Mouse (Mus musculus): ENCODE measurements around the gene Hspe1. TPM values are rescaled to one million over a fixed set of nuclear protein-coding genes. Genes with fewer than 3 reads are reported as not detected.
"Not testable (repeated sequence)": the region's sequence is repeated elsewhere in the genome, so short reads cannot be mapped to it uniquely, and the experiment has no call there.

The Hspe1 gene
- total RNA-seq (2022): 1,000 to 10,000 TPM in 1 of 4 experiments, 100 to 1,000 TPM in 3; 299 to 1,036 (median 606) TPM

GRCm38 (mm10) chr1:55087932-55088610 lies at the start of gene Hspe1, which contains the start of gene Hspd1:
Gene Hspe1, plus strand, starts transcription at chr1:55088132.
Gene Hspd1, minus strand, starts transcription at chr1:55088243.
- peak; percentile 98 for DNase-seq

- DNase-seq: no peak
Observed at GRCm38 (mm10) chr1:55039944-55040343, 48.0 kb upstream of the Hspe1 start.

GRCm38 (mm10) chr1:55041691-55042090 lies 46.2 kb upstream of the Hspe1 start:
- DNase-seq: no peak

GRCm38 (mm10) chr1:55042246-55042645 lies 45.7 kb upstream of the Hspe1 start:
- DNase-seq: no peak

GRCm38 (mm10) chr1:55043164-55043563 lies 44.8 kb upstream of the Hspe1 start:
- DNase-seq: no peak

- DNase-seq: no peak
Observed at GRCm38 (mm10) chr1:55048841-55049587, 38.9 kb upstream of the Hspe1 start.

- DNase-seq: no peak
Observed at GRCm38 (mm10) chr1:55051671-55052070, 36.3 kb upstream of the Hspe1 start.

GRCm38 (mm10) chr1:55052355-55052953 lies 35.5 kb upstream of the Hspe1 start, which contains the start of gene Coq10b:
Gene Coq10b, plus strand, starts transcription at chr1:55052770.
- DNase-seq: peak; percentile 100

GRCm38 (mm10) chr1:55053005-55053404 lies 34.9 kb upstream of the Hspe1 start:
- peak; percentile 82 for DNase-seq

GRCm38 (mm10) chr1:55053596-55053995 lies 34.3 kb upstream of the Hspe1 start:
- no peak for DNase-seq

- no peak for DNase-seq
Observed at GRCm38 (mm10) chr1:55055322-55056115, 32.4 kb upstream of the Hspe1 start.

GRCm38 (mm10) chr1:55058383-55058782 lies 29.5 kb upstream of the Hspe1 start:
- DNase-seq: not testable (repeated sequence)

GRCm38 (mm10) chr1:55061099-55061498 lies 26.8 kb upstream of the Hspe1 start:
- DNase-seq: no peak

- DNase-seq: no peak
Observed at GRCm38 (mm10) chr1:55061772-55062171, 26.2 kb upstream of the Hspe1 start.

GRCm38 (mm10) chr1:55072328-55072727 lies 15.6 kb upstream of the Hspe1 start:
- DNase-seq: not testable (repeated sequence)

- no peak for DNase-seq
Observed at GRCm38 (mm10) chr1:55074757-55075156, 13.2 kb upstream of the Hspe1 start.

GRCm38 (mm10) chr1:55075652-55076394 lies 12.1 kb upstream of the Hspe1 start:
- no peak for DNase-seq

GRCm38 (mm10) chr1:55076395-55076743 lies 11.6 kb upstream of the Hspe1 start:
- DNase-seq: no peak

GRCm38 (mm10) chr1:55076849-55077516 lies 10.9 kb upstream of the Hspe1 start:
- DNase-seq: no peak

- no peak for DNase-seq
Observed at GRCm38 (mm10) chr1:55079677-55080076, 8.3 kb upstream of the Hspe1 start.

- DNase-seq: no peak
Observed at GRCm38 (mm10) chr1:55082106-55082505, 5.8 kb upstream of the Hspe1 start.
